Mouse (Mus musculus): ENCODE results near the gene Brcc3.

Brcc3 gene

DNA sequence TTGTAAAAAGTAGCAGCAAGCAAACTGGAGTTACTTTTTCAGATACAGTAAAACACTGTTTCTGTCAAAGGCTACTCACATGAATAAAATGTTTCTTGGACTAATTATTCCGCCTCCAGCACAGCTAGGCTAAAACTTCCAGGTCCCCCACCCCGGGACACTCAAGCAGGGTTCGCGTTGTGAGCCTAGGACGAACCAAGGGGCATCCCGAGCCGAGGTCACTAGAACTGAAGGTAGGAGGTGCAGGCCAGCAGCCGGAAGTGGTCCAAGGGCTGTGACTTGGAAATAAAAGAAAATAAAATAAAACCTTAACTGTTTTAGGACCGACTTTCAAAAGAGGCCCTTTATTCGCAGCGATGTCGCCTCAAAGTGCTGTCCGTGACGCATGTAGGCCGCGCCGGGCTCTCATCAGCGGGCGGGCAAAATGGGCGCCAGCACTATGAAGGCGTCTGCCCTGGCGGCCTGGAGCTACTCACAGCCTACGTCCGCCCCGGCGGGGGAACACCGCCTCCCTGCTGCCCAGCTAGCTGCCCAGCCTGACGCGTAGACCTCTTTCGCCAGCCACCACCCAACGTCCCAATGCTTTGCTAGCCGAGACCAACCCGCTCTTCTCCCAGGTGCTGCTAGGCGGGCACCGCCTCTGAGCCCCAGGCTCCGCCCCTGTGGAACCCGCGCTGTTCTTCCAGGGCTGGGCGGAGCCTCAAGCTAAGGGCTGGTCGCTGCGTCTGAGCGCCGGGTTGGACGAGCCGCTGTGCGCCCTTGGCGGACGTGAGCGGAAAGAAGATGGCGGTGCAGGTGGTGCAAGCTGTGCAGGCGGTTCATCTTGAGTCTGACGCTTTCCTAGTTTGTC lies at the start of gene Brcc3, which contains the start of the genes Cmc4 and Mtcp1:
TSS of gene Brcc3 (plus strand) at position 693 of the 850 bp plus-strand sequence.
TSS of gene Cmc4 (minus strand) at position 649 of the 850 bp plus-strand sequence.
TSS of gene Mtcp1 (minus strand) at position 653 of the 850 bp plus-strand sequence.
- peak; percentile 90 for DNase-seq

GRCm38 (mm10) chrX:75370197-75370596 lies 46.2 kb upstream of the Brcc3 start:
- DNase-seq: no peak

DNA sequence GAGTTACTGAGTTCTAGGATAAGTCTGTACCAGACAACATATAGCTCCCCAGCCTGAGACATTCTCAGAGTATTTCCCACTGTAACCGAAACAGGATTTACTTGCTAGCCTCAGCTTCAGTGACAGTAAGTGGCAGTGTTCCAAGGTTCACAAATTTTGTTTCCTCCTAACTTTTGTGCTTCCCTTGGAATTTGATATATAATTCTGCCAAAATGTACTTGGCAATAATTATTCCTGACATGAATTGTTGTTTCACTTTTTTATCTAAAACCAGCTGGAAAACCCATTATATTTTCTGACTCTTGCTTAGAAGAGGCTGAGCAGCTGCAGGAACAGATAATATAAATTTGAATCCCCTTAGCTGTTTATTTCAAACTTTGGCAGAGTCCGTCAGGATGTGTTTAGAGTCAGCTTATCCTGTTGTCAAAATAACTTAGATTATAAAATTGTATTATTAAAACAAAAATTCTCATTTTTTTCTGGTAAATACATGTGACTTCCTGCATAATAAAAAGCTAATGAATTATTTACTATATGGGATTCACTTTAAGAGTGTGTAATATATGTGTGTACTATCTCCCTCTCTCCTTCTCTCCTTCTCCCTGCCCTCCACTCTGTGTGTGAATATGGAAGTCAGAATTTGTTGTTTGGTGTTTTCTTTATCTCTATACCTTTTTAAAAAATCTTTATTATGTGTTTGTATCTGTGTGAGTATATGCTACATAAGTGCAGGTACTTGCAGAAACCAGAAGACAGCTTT lies 43.6 kb upstream of the Brcc3 start:
- DNase-seq: no peak

- no peak for DNase-seq
Measured at GRCm38 (mm10) chrX:75376815-75377214, 39.6 kb upstream of the Brcc3 start.

- DNase-seq: no peak
Measured at GRCm38 (mm10) chrX:75381176-75381575, 35.3 kb upstream of the Brcc3 start.

DNA sequence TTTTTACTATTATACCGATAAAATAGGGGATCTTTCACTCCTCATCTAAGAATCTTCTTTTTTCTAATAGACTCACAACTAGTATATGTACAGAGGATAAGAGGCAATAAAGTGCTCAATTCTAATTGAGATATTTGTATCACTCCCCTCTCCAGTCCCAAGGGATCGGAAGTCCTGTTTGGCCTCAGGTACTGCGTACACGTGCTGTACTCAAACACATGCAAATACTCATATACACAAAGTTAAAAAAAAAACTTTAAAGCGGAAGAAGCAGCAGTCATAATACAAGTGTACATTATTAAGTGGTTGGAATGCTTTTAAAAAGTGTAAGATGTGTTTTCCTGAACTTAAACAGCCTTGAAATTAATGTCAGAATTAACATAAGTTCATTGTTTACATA lies 34.7 kb upstream of the Brcc3 start:
- no peak for DNase-seq

DNA sequence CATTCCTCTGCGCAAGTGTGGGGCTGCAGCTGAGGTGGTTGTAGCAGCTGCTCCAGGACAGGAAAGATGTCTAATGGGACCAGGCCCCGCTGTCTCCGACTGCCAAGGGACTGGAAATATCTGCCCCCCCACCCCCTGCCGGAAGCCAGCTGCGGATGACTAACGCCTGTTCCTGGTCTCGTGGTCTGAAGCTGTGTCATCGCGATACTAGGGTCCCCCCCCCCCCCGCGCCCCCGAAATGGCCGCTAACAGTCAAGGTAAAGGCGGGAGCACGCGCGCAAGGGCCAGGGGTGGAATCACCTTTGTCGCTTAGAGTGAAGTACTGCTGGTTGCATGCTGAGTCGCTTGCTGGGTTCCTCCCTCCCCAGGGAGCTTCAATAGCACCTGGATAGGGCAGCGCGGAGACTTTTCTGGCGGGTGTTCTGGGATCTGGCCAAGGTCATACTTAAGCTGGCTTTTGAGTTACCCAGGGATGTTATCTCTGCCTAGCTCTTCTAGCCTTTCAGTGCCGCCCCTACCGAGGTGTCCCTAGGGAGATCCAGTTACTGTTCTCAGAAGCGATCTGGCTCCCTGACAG lies 34.1 kb upstream of the Brcc3 start, which contains the start of the genes Fundc2 and F8:
TSS of gene Fundc2 (plus strand) at position 205 of the 577 bp plus-strand sequence.
TSS of gene F8 (minus strand) at position 421 of the 577 bp plus-strand sequence.
- peak; percentile 62 for DNase-seq

GRCm38 (mm10) chrX:75399471-75399870 lies 17.0 kb upstream of the Brcc3 start:
- DNase-seq: no peak

DNA sequence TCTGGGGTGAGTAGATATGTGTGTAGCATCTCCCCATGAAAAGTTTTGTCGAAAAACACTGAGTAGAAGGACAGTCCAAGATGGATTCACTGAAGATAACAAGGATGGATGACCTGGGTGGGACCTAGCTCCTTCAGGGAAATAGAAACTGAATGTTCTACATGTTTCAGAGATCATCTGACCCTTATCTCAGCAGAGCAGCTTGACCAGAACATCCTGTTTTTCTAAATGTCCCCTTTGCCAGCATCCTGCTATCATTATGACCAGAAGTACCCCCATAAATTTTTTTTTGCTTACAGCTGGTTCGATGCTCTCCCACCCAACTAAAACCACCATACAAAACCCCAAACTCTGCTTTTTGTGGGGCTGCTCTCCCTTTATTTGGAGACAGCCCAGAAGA lies 13.8 kb upstream of the Brcc3 start:
- no peak for DNase-seq

DNA sequence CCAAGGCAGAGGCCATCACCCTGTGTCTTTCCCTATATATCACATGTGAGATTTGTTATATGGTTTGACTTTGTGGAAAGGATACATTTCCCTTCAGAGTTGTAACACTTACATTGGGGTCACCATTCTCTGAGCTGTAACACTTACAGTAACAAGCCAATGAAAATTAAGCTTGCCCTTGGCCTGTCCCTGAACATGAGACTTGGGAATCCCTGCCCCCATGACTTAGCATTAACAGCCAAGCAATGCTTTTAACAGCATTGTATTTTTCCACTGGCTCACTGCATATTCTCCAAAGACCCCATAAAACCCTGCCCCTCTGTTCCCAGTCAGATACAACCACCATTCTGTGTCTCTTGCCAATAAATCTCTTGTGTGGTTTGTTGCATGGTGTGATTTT lies 13.1 kb upstream of the Brcc3 start:
- DNase-seq: no peak

DNA sequence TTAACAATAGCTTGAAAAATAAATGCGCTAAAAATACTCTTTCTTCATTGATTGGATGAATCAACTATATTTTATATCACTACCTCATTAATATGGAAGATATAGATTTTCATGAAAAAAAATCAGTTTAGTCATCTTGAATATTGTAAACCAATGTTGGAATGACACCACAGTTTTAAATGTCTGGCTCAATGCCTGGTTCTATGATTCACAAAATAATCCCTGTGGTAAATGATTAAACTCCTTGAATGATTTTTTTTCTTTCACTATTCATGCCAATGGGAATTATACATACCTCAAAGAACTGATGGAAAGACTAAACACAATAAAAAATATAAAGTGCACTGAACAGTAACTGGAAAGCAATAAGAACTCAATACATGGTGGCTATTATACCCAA lies 6.7 kb upstream of the Brcc3 start:
- DNase-seq: no peak

- DNase-seq: no peak
Measured at GRCm38 (mm10) chrX:75454597-75454996, 38.2 kb downstream of the Brcc3 start.

DNA sequence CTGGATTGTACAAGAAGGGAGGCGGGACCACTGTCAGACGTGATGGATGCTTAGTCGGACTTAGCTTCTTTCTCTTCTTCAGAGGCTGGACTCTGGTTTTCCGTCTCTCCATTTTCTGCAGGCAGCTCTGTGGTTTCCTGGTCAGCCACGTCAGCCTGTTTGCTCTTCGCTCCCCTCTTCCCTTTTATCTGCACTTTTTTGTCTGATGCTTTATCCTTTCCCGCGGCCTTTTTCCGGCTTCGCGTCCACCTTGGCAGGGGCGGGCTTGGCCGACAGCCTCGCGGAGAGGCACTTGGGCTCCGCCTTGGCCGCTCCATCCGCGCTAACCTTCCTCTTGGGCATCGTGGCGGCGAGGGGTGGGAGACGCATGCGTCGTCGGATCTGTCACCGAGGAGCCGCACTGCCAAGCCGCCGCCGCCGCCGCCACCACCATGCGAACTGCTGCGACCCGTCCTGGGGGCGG lies 58.8 kb downstream of the Brcc3 start:
- peak; percentile 49 for DNase-seq

GRCm38 (mm10) chrX:75489886-75490285 lies 73.5 kb downstream of the Brcc3 start:
- DNase-seq: no peak

Measured in kidney, adult 18-20 months (tissue).